Mouse (Mus musculus): ENCODE data around the gene Ccl26. TPM values are rescaled to one million over a fixed set of nuclear protein-coding genes. Genes with fewer than 3 reads are reported as not detected.

The Ccl26 gene
- polyA plus RNA-seq, 1 experiment from 2014 or later = not detected

GRCm38 (mm10) chr5:135550910-135551309 is 12.5 kb downstream of the Ccl26 start:
- 33% methylated on average over 3 of the region's 3 CpGs for WGBS
- peak; percentile 24 for DNase-seq (ENCODE audit: low spot score)
- no peaks in the 10 kb centered on the region for H3K4me1 ChIP-seq (ENCODE audit: control insufficient read depth, insufficient read depth, low read length)

GRCm38 (mm10) chr5:135547990-135548389 is 15.4 kb downstream of the Ccl26 start:
- Histone ChIP-seq H3K9ac (ENCODE audit: low read length) (no peak overlapping the region), H3K36me3 (ENCODE audit: control insufficient read depth, insufficient read depth, low read length) (no peaks in the 10 kb centered on the region), H3K4me3 (ENCODE audit: low read depth, low read length) (no peak overlapping the region), H3K27ac (ENCODE audit: low read depth, low read length) (no peak overlapping the region), H3K4me2 (ENCODE audit: low read depth) (no peak overlapping the region), H3K9me3 (ENCODE audit: control insufficient read depth, low read length) (no peaks in the 10 kb centered on the region), H3K27me3 (ENCODE audit: control insufficient read depth, insufficient read depth, low read length) (0 out of 2 replicates have a peak, but pooled peaks cover 4% of the 10 kb centered on the region), H3K4me1 (ENCODE audit: control insufficient read depth, insufficient read depth, low read length) (no peaks in the 10 kb centered on the region)
- no peak for ATAC-seq (ENCODE audit: insufficient read depth, low FRiP score, low TSS enrichment)
- WGBS = 63% methylated on average over 2 of the region's 2 CpGs
- DNase-seq (ENCODE audit: low spot score) = no peak

More at GRCm38 (mm10) chr5:135550910-135551309, 12.5 kb downstream of the Ccl26 start:
- no peaks in the 10 kb centered on the region for H3K36me3 ChIP-seq (ENCODE audit: control insufficient read depth, insufficient read depth, low read length)
- H3K27ac ChIP-seq (ENCODE audit: low read depth, low read length) = no peak overlapping the region
- ATAC-seq (ENCODE audit: insufficient read depth, low FRiP score, low TSS enrichment) = no peak
- no peaks in the 10 kb centered on the region for H3K9me3 ChIP-seq (ENCODE audit: control insufficient read depth, low read length)
- no peak overlapping the region for H3K4me2 ChIP-seq (ENCODE audit: low read depth)
- no peak overlapping the region for H3K9ac ChIP-seq (ENCODE audit: low read length)
- no peaks in the 10 kb centered on the region for H3K27me3 ChIP-seq (ENCODE audit: control insufficient read depth, insufficient read depth, low read length)
- no peak overlapping the region for H3K4me3 ChIP-seq (ENCODE audit: low read depth, low read length)

GRCm38 (mm10) chr5:135544865-135545797 is 18.2 kb downstream of the Ccl26 start, which contains the start of gene Hip1:
Gene Hip1, minus strand, starts transcription at chr5:135545120.
- H3K4me1 ChIP-seq (ENCODE audit: control insufficient read depth, insufficient read depth, low read length) = no peaks in the 10 kb centered on the region
- peak within 1 kb of the TSS; percentile 55 for H3K4me3 ChIP-seq (ENCODE audit: low read depth, low read length)
- DNase-seq (ENCODE audit: low spot score) (peak; percentile 95), ATAC-seq (ENCODE audit: insufficient read depth, low FRiP score, low TSS enrichment) (peak; percentile 98)
- peak within 1 kb of the TSS; percentile 79 for H3K4me2 ChIP-seq (ENCODE audit: low read depth)
- WGBS = under 1% methylated on average over 46 of the region's 46 CpGs
- H3K27ac ChIP-seq (ENCODE audit: low read depth, low read length) = no peak within 1 kb of the TSS
- H3K9me3 ChIP-seq (ENCODE audit: control insufficient read depth, low read length) = no peaks in the 10 kb centered on the region
- H3K27me3 ChIP-seq (ENCODE audit: control insufficient read depth, insufficient read depth, low read length) = 0 out of 2 replicates have a peak, but pooled peaks cover 4% of the 10 kb centered on the region
- H3K9ac ChIP-seq (ENCODE audit: low read length) = peak within 1 kb of the TSS; percentile 66
- no peaks in the 10 kb centered on the region for H3K36me3 ChIP-seq (ENCODE audit: control insufficient read depth, insufficient read depth, low read length)

- Histone ChIP-seq H3K4me3 (ENCODE audit: low read depth, low read length) (peak overlapping the region; percentile 55), H3K4me1 (ENCODE audit: control insufficient read depth, insufficient read depth, low read length) (no peaks in the 10 kb centered on the region), H3K9ac (ENCODE audit: low read length) (peak overlapping the region; percentile 54), H3K27ac (ENCODE audit: low read depth, low read length) (no peak overlapping the region), H3K27me3 (ENCODE audit: control insufficient read depth, insufficient read depth, low read length) (0 out of 2 replicates have a peak, but pooled peaks cover 4% of the 10 kb centered on the region), H3K4me2 (ENCODE audit: low read depth) (peak overlapping the region; percentile 79), H3K9me3 (ENCODE audit: control insufficient read depth, low read length) (no peaks in the 10 kb centered on the region), H3K36me3 (ENCODE audit: control insufficient read depth, insufficient read depth, low read length) (no peaks in the 10 kb centered on the region)
- no peak for ATAC-seq (ENCODE audit: insufficient read depth, low FRiP score, low TSS enrichment)
- no peak for DNase-seq (ENCODE audit: low spot score)
- WGBS = 9% methylated on average over 15 of the region's 15 CpGs
These were observed 19.3 kb downstream of the Ccl26 start for GRCm38 (mm10) chr5:135544032-135544558.

- no peaks in the 10 kb centered on the region for H3K36me3 ChIP-seq (ENCODE audit: control insufficient read depth, insufficient read depth, low read length)
- no peaks in the 10 kb centered on the region for H3K27me3 ChIP-seq (ENCODE audit: control insufficient read depth, insufficient read depth, low read length)
- no peaks in the 10 kb centered on the region for H3K9me3 ChIP-seq (ENCODE audit: control insufficient read depth, low read length)
- ATAC-seq (ENCODE audit: insufficient read depth, low FRiP score, low TSS enrichment) (no peak), DNase-seq (ENCODE audit: low spot score) (no peak)
- H3K27ac ChIP-seq (ENCODE audit: low read depth, low read length) = no peak overlapping the region
- H3K4me3 ChIP-seq (ENCODE audit: low read depth, low read length) = no peak overlapping the region
- no peaks in the 10 kb centered on the region for H3K4me1 ChIP-seq (ENCODE audit: control insufficient read depth, insufficient read depth, low read length)
- H3K9ac ChIP-seq (ENCODE audit: low read length) = no peak overlapping the region
- WGBS = 81% methylated on average over 10 of the region's 10 CpGs
- H3K4me2 ChIP-seq (ENCODE audit: low read depth) = no peak overlapping the region
These were observed 25.6 kb downstream of the Ccl26 start for GRCm38 (mm10) chr5:135537794-135538214.

GRCm38 (mm10) chr5:135537326-135537725 is 26.0 kb downstream of the Ccl26 start:
- 83% methylated on average over 4 of the region's 4 CpGs for WGBS
- H3K4me2 ChIP-seq (ENCODE audit: low read depth) = no peak overlapping the region

GRCm38 (mm10) chr5:135535867-135536266 is 27.5 kb downstream of the Ccl26 start:
- H3K4me3 ChIP-seq (ENCODE audit: low read depth, low read length) = no peak overlapping the region
- H3K27me3 ChIP-seq (ENCODE audit: control insufficient read depth, insufficient read depth, low read length) = no peaks in the 10 kb centered on the region
- no peaks in the 10 kb centered on the region for H3K9me3 ChIP-seq (ENCODE audit: control insufficient read depth, low read length)
- H3K4me2 ChIP-seq (ENCODE audit: low read depth) = no peak overlapping the region
- DNase-seq (ENCODE audit: low spot score) (no peak), ATAC-seq (ENCODE audit: insufficient read depth, low FRiP score, low TSS enrichment) (no peak)
- no peaks in the 10 kb centered on the region for H3K4me1 ChIP-seq (ENCODE audit: control insufficient read depth, insufficient read depth, low read length)
- no peaks in the 10 kb centered on the region for H3K36me3 ChIP-seq (ENCODE audit: control insufficient read depth, insufficient read depth, low read length)
- no peak overlapping the region for H3K9ac ChIP-seq (ENCODE audit: low read length)
- no peak overlapping the region for H3K27ac ChIP-seq (ENCODE audit: low read depth, low read length)

More at GRCm38 (mm10) chr5:135537326-135537725, 26.0 kb downstream of the Ccl26 start:
- no peaks in the 10 kb centered on the region for H3K27me3 ChIP-seq (ENCODE audit: control insufficient read depth, insufficient read depth, low read length)
- H3K9me3 ChIP-seq (ENCODE audit: control insufficient read depth, low read length) = no peaks in the 10 kb centered on the region
- DNase-seq (ENCODE audit: low spot score) = no peak
- H3K27ac ChIP-seq (ENCODE audit: low read depth, low read length) = no peak overlapping the region
- no peaks in the 10 kb centered on the region for H3K4me1 ChIP-seq (ENCODE audit: control insufficient read depth, insufficient read depth, low read length)
- H3K36me3 ChIP-seq (ENCODE audit: control insufficient read depth, insufficient read depth, low read length) = no peaks in the 10 kb centered on the region
- no peak for ATAC-seq (ENCODE audit: insufficient read depth, low FRiP score, low TSS enrichment)
- H3K9ac ChIP-seq (ENCODE audit: low read length) = no peak overlapping the region
- no peak overlapping the region for H3K4me3 ChIP-seq (ENCODE audit: low read depth, low read length)

GRCm38 (mm10) chr5:135533431-135533830 is 29.9 kb downstream of the Ccl26 start:
- Histone ChIP-seq H3K27me3 (ENCODE audit: control insufficient read depth, insufficient read depth, low read length) (no peaks in the 10 kb centered on the region), H3K27ac (ENCODE audit: low read depth, low read length) (no peak overlapping the region), H3K4me2 (ENCODE audit: low read depth) (no peak overlapping the region), H3K4me3 (ENCODE audit: low read depth, low read length) (no peak overlapping the region), H3K36me3 (ENCODE audit: control insufficient read depth, insufficient read depth, low read length) (no peaks in the 10 kb centered on the region), H3K9ac (ENCODE audit: low read length) (no peak overlapping the region), H3K9me3 (ENCODE audit: control insufficient read depth, low read length) (no peaks in the 10 kb centered on the region), H3K4me1 (ENCODE audit: control insufficient read depth, insufficient read depth, low read length) (no peaks in the 10 kb centered on the region)
- ATAC-seq (ENCODE audit: insufficient read depth, low FRiP score, low TSS enrichment) = no peak
- 88% methylated on average over 10 of the region's 10 CpGs for WGBS
- no peak for DNase-seq (ENCODE audit: low spot score)
